Mouse (Mus musculus): ENCODE measurements at regions not wholly inside any gene's neighbourhood (a gene's known extent, or its start where the extent isn't known, plus 50 kb on each side); places are given as distances from the start of the nearest gene placed in this dataset.

- no peak for DNase-seq (ENCODE audit: low read depth, low spot score)
- no peak for TF ChIP-seq ZC3H11A (IDR thresholded peaks at IDR 0.05; ENCODE audit: borderline replicate concordance, low read depth, low read length)
- no peak for TF ChIP-seq CHD2 (IDR thresholded peaks at IDR 0.05; ENCODE audit: low read depth, low read length)
- TF ChIP-seq ZNF384 (IDR thresholded peaks at IDR 0.05; ENCODE audit: low read depth, low read length): no peak
- no peak for TF ChIP-seq HCFC1 (IDR thresholded peaks at IDR 0.05; ENCODE audit: borderline replicate concordance, insufficient read depth, low read length)
- no peak for TF ChIP-seq MAFK (IDR thresholded peaks at IDR 0.05; ENCODE audit: insufficient read depth, low read depth, low read length)
- in situ Hi-C loops (cut with MboI; ENCODE audit: low sequenced_read_pairs in 2 of 2, unreplicated experiment in 2 of 2): no loop called here
These were observed 191.8 kb upstream of the Nlrp1b start for GRCm38 (mm10) chr11:71422291-71422840.

GRCm38 (mm10) chr11:71423242-71423641 is 192.7 kb upstream of the Nlrp1b start:
- Histone ChIP-seq H3K36me3 (ENCODE audit: control insufficient read depth, insufficient read depth, low read length, poor library complexity, severe bottlenecking) (no peaks in the 10 kb centered on the region), H3K9ac (ENCODE audit: insufficient read depth, low read depth, low read length, poor library complexity, severe bottlenecking) (no peak overlapping the region), H3K27ac (ENCODE audit: insufficient read depth, low read depth, low read length, poor library complexity, severe bottlenecking) (no peak overlapping the region), H3K4me1 (ENCODE audit: control insufficient read depth in 2 of 2, insufficient read depth in 2 of 2, low read length in 2 of 2, poor library complexity in 1 of 2) (no peaks in the 10 kb centered on the region), H3K9me3 (ENCODE audit: control insufficient read depth, insufficient read depth, low read depth, low read length) (no peaks in the 10 kb centered on the region), H3K4me3 (ENCODE audit: insufficient read depth in 1 of 2, low read depth in 1 of 2, low read length in 2 of 2, poor library complexity in 1 of 2, severe bottlenecking in 1 of 2) (no peak overlapping the region)
- DNase-seq (ENCODE audit: low read depth, low spot score): no peak
- in situ Hi-C loops (cut with MboI; ENCODE audit: low sequenced_read_pairs in 2 of 2, unreplicated experiment in 2 of 2): no loop called here
- TF ChIP-seq CHD2 (IDR thresholded peaks at IDR 0.05; ENCODE audit: low read depth, low read length): no peak
- TF ChIP-seq MAFK (IDR thresholded peaks at IDR 0.05; ENCODE audit: insufficient read depth, low read depth, low read length): no peak
- TF ChIP-seq HCFC1 (IDR thresholded peaks at IDR 0.05; ENCODE audit: borderline replicate concordance, insufficient read depth, low read length): no peak
- no peak for TF ChIP-seq ZNF384 (IDR thresholded peaks at IDR 0.05; ENCODE audit: low read depth, low read length)

More at GRCm38 (mm10) chr11:71422291-71422840, 191.8 kb upstream of the Nlrp1b start:
- Histone ChIP-seq H3K36me3 (ENCODE audit: control insufficient read depth, insufficient read depth, low read length, poor library complexity, severe bottlenecking) (no peaks in the 10 kb centered on the region), H3K4me3 (ENCODE audit: insufficient read depth in 1 of 2, low read depth in 1 of 2, low read length in 2 of 2, poor library complexity in 1 of 2, severe bottlenecking in 1 of 2) (no peak overlapping the region), H3K4me1 (ENCODE audit: control insufficient read depth in 2 of 2, insufficient read depth in 2 of 2, low read length in 2 of 2, poor library complexity in 1 of 2) (no peaks in the 10 kb centered on the region), H3K9me3 (ENCODE audit: control insufficient read depth, insufficient read depth, low read depth, low read length) (no peaks in the 10 kb centered on the region), H3K27ac (ENCODE audit: insufficient read depth, low read depth, low read length, poor library complexity, severe bottlenecking) (no peak overlapping the region), H3K9ac (ENCODE audit: insufficient read depth, low read depth, low read length, poor library complexity, severe bottlenecking) (no peak overlapping the region)

GRCm38 (mm10) chr11:71424879-71425278 is 194.3 kb upstream of the Nlrp1b start:
- H3K9me3 ChIP-seq (ENCODE audit: control insufficient read depth, insufficient read depth, low read depth, low read length): no peaks in the 10 kb centered on the region
- no peak overlapping the region for H3K27ac ChIP-seq (ENCODE audit: insufficient read depth, low read depth, low read length, poor library complexity, severe bottlenecking)
- TF ChIP-seq CHD2 (IDR thresholded peaks at IDR 0.05; ENCODE audit: low read depth, low read length): no peak
- TF ChIP-seq ZC3H11A (IDR thresholded peaks at IDR 0.05; ENCODE audit: borderline replicate concordance, low read depth, low read length): no peak
- no peak for TF ChIP-seq ZNF384 (IDR thresholded peaks at IDR 0.05; ENCODE audit: low read depth, low read length)
- TF ChIP-seq HCFC1 (IDR thresholded peaks at IDR 0.05; ENCODE audit: borderline replicate concordance, insufficient read depth, low read length): no peak
- TF ChIP-seq MAFK (IDR thresholded peaks at IDR 0.05; ENCODE audit: insufficient read depth, low read depth, low read length): no peak
- H3K4me3 ChIP-seq (ENCODE audit: insufficient read depth in 1 of 2, low read depth in 1 of 2, low read length in 2 of 2, poor library complexity in 1 of 2, severe bottlenecking in 1 of 2): no peak overlapping the region
- no peaks in the 10 kb centered on the region for H3K4me1 ChIP-seq (ENCODE audit: control insufficient read depth in 2 of 2, insufficient read depth in 2 of 2, low read length in 2 of 2, poor library complexity in 1 of 2)
- no peak for DNase-seq (ENCODE audit: low read depth, low spot score)
- no peaks in the 10 kb centered on the region for H3K36me3 ChIP-seq (ENCODE audit: control insufficient read depth, insufficient read depth, low read length, poor library complexity, severe bottlenecking)
- no peak overlapping the region for H3K9ac ChIP-seq (ENCODE audit: insufficient read depth, low read depth, low read length, poor library complexity, severe bottlenecking)
- in situ Hi-C loops (cut with MboI; ENCODE audit: low sequenced_read_pairs in 2 of 2, unreplicated experiment in 2 of 2): no loop called here

- H3K4me1 ChIP-seq (ENCODE audit: control insufficient read depth in 2 of 2, insufficient read depth in 2 of 2, low read length in 2 of 2, poor library complexity in 1 of 2): no peaks in the 10 kb centered on the region
- H3K9me3 ChIP-seq (ENCODE audit: control insufficient read depth, insufficient read depth, low read depth, low read length): no peaks in the 10 kb centered on the region
- TF ChIP-seq CHD2 (IDR thresholded peaks at IDR 0.05; ENCODE audit: low read depth, low read length): no peak
- no peak for TF ChIP-seq ZC3H11A (IDR thresholded peaks at IDR 0.05; ENCODE audit: borderline replicate concordance, low read depth, low read length)
- no peak for TF ChIP-seq HCFC1 (IDR thresholded peaks at IDR 0.05; ENCODE audit: borderline replicate concordance, insufficient read depth, low read length)
- no peak for TF ChIP-seq ZNF384 (IDR thresholded peaks at IDR 0.05; ENCODE audit: low read depth, low read length)
- no peak for TF ChIP-seq MAFK (IDR thresholded peaks at IDR 0.05; ENCODE audit: insufficient read depth, low read depth, low read length)
- H3K36me3 ChIP-seq (ENCODE audit: control insufficient read depth, insufficient read depth, low read length, poor library complexity, severe bottlenecking): no peaks in the 10 kb centered on the region
- no peak overlapping the region for H3K27ac ChIP-seq (ENCODE audit: insufficient read depth, low read depth, low read length, poor library complexity, severe bottlenecking)
- DNase-seq (ENCODE audit: low read depth, low spot score): no peak
- H3K4me3 ChIP-seq (ENCODE audit: insufficient read depth in 1 of 2, low read depth in 1 of 2, low read length in 2 of 2, poor library complexity in 1 of 2, severe bottlenecking in 1 of 2): no peak overlapping the region
- in situ Hi-C loops (cut with MboI; ENCODE audit: low sequenced_read_pairs in 2 of 2, unreplicated experiment in 2 of 2): no loop called here
- H3K9ac ChIP-seq (ENCODE audit: insufficient read depth, low read depth, low read length, poor library complexity, severe bottlenecking): no peak overlapping the region
These were observed 199.2 kb upstream of the Nlrp1b start for GRCm38 (mm10) chr11:71429739-71430138.

GRCm38 (mm10) chr11:71434241-71434640 is 203.7 kb upstream of the Nlrp1b start:
- H3K27ac ChIP-seq (ENCODE audit: insufficient read depth, low read depth, low read length, poor library complexity, severe bottlenecking): no peak overlapping the region
- in situ Hi-C loops (cut with MboI; ENCODE audit: low sequenced_read_pairs in 2 of 2, unreplicated experiment in 2 of 2): no loop called here

More at GRCm38 (mm10) chr11:71434241-71434640, 203.7 kb upstream of the Nlrp1b start:
- Histone ChIP-seq H3K36me3 (ENCODE audit: control insufficient read depth, insufficient read depth, low read length, poor library complexity, severe bottlenecking) (no peaks in the 10 kb centered on the region), H3K4me1 (ENCODE audit: control insufficient read depth in 2 of 2, insufficient read depth in 2 of 2, low read length in 2 of 2, poor library complexity in 1 of 2) (no peaks in the 10 kb centered on the region), H3K9me3 (ENCODE audit: control insufficient read depth, insufficient read depth, low read depth, low read length) (no peaks in the 10 kb centered on the region), H3K4me3 (ENCODE audit: insufficient read depth in 1 of 2, low read depth in 1 of 2, low read length in 2 of 2, poor library complexity in 1 of 2, severe bottlenecking in 1 of 2) (no peak overlapping the region), H3K9ac (ENCODE audit: insufficient read depth, low read depth, low read length, poor library complexity, severe bottlenecking) (no peak overlapping the region)
- no peak for DNase-seq (ENCODE audit: low read depth, low spot score)
- TF ChIP-seq ZNF384 (IDR thresholded peaks at IDR 0.05; ENCODE audit: low read depth, low read length) (no peak), CHD2 (IDR thresholded peaks at IDR 0.05; ENCODE audit: low read depth, low read length) (no peak), HCFC1 (IDR thresholded peaks at IDR 0.05; ENCODE audit: borderline replicate concordance, insufficient read depth, low read length) (no peak), ZC3H11A (IDR thresholded peaks at IDR 0.05; ENCODE audit: borderline replicate concordance, low read depth, low read length) (no peak), MAFK (IDR thresholded peaks at IDR 0.05; ENCODE audit: insufficient read depth, low read depth, low read length) (no peak)
